Mouse (Mus musculus): ENCODE measurements around the gene Tmem43.

The Tmem43 gene

GRCm38 (mm10) chr6:91488496-91489212 is 15.2 kb downstream of the Tmem43 start:
- no peak for DNase-seq (ENCODE audit: low spot score)

DNA sequence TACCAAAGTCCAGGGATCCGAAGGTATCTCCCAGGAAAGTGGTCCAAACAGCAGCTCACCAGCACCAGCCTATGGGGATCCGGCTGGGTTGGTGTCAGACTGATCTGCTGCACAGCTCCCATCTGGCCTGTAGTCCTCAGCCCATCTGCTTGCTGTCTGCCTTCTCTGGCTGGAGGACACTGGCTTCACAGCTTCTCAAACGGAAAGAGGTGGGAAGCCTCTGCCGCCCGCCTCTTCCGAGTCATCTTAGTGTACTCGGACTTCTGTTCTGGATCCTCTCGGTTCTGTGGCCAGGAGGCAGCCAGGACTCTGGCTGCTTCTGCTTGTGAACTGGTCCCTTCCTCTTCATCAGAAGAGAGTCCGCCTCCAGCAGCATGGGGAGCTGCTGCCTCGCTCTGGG is 16.4 kb downstream of the Tmem43 start:
- no peak for DNase-seq (ENCODE audit: low spot score)

GRCm38 (mm10) chr6:91491004-91491403 is 17.5 kb downstream of the Tmem43 start:
- no peak for DNase-seq (ENCODE audit: low spot score)

GRCm38 (mm10) chr6:91493053-91493452 is 19.6 kb downstream of the Tmem43 start:
- no peak for DNase-seq (ENCODE audit: low spot score)

GRCm38 (mm10) chr6:91494526-91494925 is 21.0 kb downstream of the Tmem43 start:
- DNase-seq (ENCODE audit: low spot score), result no peak

DNA sequence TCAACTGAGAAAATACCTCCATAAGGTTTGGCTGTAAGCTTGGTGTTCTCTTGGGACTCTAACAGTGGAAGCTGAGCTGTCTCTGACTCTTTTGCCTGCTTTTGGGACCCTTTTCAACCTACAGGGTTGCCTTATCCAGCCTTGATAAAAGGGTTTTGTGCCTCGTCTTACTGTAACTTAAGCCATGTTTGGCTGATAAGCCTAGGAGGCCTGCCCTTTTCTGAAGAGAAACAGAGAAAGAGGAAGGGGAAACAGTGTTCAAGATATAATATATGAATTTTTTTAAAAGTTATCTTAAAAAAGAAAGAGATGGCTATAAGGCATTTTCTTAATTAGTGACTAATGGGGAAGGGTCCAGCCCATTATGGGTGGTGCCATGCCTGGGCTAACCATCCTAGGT is 29.8 kb downstream of the Tmem43 start:
- no peak for DNase-seq (ENCODE audit: low spot score)

- DNase-seq (ENCODE audit: low spot score), result peak; percentile 53
Observed at GRCm38 (mm10) chr6:91506036-91506435, 32.5 kb downstream of the Tmem43 start.

- DNase-seq (ENCODE audit: low spot score), result no peak
Observed at GRCm38 (mm10) chr6:91508041-91508440, 34.5 kb downstream of the Tmem43 start.

- peak; percentile 63 for DNase-seq (ENCODE audit: low spot score)
Observed at GRCm38 (mm10) chr6:91509326-91509725, 35.8 kb downstream of the Tmem43 start.

- DNase-seq (ENCODE audit: low spot score), result no peak
Observed at GRCm38 (mm10) chr6:91510211-91510610, 36.7 kb downstream of the Tmem43 start.

- no peak for DNase-seq (ENCODE audit: low spot score)
Observed at GRCm38 (mm10) chr6:91514135-91514534, 40.6 kb downstream of the Tmem43 start.

GRCm38 (mm10) chr6:91514737-91515362 is 41.3 kb downstream of the Tmem43 start:
- DNase-seq (ENCODE audit: low spot score), result peak; percentile 24

DNA sequence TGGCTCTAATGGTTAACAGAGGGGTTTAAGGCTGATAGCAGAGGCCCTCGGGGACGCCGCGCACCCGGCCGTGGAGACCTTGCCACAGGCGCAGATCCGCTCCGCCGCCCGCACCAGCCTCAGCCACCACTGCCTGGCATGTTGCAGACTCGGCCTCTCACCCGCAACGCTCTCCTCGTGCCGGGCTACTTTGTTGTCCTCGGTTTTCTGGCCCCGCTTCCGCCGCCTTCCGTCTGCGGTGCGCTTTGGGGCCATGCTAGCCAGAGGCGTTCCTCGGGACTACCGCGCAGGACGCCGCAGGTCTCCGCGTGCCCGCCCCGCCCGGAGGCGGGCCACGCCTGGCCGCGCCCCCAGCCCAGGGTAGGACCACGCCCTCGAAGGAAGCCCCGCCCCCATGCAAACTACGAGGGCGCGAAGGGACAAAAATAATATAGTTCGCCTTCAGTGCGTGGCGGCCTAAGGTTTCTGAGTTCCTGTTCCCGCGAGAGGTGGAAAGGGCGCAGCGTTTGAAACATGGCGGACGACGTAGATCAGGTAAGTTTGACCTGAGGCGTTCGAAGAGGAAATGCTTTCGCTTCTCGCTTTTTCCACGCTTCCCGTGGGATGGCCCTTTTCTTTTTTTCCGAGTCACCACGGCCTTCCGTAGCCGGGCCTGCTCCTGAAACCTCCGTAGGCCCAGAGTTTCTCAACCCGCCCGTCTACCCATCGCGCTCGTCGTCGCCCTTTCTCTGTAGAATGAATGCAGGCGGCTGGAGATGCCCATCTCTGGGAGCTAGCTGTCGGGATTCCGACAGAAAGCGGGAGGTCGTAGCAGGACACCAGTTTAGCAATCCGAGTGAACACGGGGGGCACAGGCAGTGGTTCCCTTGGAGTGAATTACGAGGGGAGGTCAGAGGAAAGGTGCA is 42.3 kb downstream of the Tmem43 start, which contains the start of the genes Xpc and Lsm3:
TSS of gene Xpc (minus strand) at position 344 of the 905 bp plus-strand sequence.
TSS of gene Lsm3 (plus strand) at position 384 of the 905 bp plus-strand sequence.
- DNase-seq (ENCODE audit: low spot score), result peak; percentile 98

- DNase-seq (ENCODE audit: low spot score), result no peak
Observed at GRCm38 (mm10) chr6:91518454-91519020, 45.0 kb downstream of the Tmem43 start.

- DNase-seq (ENCODE audit: low spot score), result no peak
Observed at GRCm38 (mm10) chr6:91522816-91523215, 49.3 kb downstream of the Tmem43 start.

DNA sequence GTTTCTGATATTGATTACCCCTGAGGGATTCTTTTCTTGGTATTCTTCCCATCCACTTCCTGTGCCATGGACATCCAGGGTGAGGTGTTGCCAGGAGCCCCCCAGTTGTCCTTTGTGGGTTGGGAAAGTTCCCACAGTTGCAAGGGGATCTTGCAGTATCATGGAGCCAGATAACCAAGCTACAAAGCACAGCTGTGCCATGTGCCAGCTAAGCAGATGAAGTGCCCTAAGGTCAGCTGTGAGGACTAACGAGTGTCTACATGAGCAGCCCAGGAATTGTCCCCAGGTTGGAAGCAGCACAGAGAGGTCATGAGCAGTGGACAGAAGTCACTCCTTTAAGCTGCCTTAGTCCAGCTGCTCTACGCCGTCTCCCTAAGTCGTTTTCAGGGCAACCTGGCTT is 52.0 kb downstream of the Tmem43 start:
- DNase-seq (ENCODE audit: low spot score), result no peak

GRCm38 (mm10) chr6:91527227-91527860 is 53.8 kb downstream of the Tmem43 start:
- peak; percentile 9 for DNase-seq (ENCODE audit: low spot score)

DNA sequence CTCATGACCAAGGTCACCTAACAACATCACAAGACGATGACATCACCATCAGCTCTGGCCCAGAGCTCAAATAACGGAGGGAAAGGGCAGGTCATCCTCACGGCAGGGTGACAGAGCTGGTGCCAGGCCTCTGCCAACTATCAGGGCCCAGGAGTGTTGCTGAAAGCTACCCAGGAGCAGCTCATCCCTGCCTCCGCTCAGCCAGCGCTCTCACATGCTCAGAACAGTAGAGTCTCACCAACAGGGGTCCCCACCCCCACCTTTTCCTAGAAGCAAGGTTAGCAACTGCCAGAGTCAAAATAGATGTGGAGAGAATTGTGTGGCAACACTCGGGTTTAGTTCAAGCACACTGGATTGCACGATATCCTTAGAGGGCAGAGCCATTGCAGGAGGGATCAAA is 54.8 kb downstream of the Tmem43 start:
- no peak for DNase-seq (ENCODE audit: low spot score)

GRCm38 (mm10) chr6:91530673-91531072 is 57.2 kb downstream of the Tmem43 start:
- no peak for DNase-seq (ENCODE audit: low spot score)

- DNase-seq (ENCODE audit: low spot score), result no peak
Observed at GRCm38 (mm10) chr6:91531276-91531675, 57.8 kb downstream of the Tmem43 start.

DNA sequence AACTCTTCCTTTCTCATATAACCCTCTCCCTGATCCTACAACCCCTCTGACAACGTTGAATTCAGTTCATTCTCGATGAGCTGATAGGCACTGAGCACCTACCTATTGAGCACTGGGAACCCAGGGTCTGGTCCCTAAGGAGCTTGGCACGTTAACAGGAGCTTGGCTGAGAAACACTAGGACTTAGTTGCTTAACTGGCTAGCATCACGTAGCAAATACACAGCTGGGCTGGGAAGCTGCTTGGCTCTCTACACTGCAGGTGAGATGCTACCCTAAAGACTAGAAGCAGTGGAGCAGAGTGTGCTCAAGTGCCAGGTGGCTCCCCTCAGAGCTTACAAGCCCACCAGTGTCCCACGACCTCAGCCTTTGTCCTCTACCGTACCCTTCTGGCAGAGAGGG is 59.2 kb downstream of the Tmem43 start:
- no peak for DNase-seq (ENCODE audit: low spot score)

- DNase-seq (ENCODE audit: low spot score), result no peak
Observed at GRCm38 (mm10) chr6:91533359-91533758, 59.9 kb downstream of the Tmem43 start.

Data from T-cell, adult 2 months (primary cell).